Mouse (Mus musculus) left cerebral cortex, postnatal 14 days (tissue): Measurements from ENCODE around the gene Drd1. TPM values are rescaled to one million over a fixed set of nuclear protein-coding genes. Genes with fewer than 3 reads are reported as not detected.

Source experiments
- DNase-seq, 2 experiments: peaks; one replicate each; pipeline ENCODE4 v3.0.0; 2021 to 2022; ENCODE audit warnings: low spot score in 2 of 2, mixed read lengths in 1 of 2
- intact Hi-C: fragments of 180-260 bp; cut with DNase I; formaldehyde crosslinking; loops from one replicate; pipeline ENCODE4 v1.15.1; 2025
- total RNA-seq, 2 experiments: library from RNA; stranded (reverse); gene quantifications; 2 replicates each; pipeline ENCODE4 v1.2.3; 2021

Drd1 gene
- total RNA-seq, 2 experiments from 2014 or later, result 17.9 to 29.4 TPM

DNA sequence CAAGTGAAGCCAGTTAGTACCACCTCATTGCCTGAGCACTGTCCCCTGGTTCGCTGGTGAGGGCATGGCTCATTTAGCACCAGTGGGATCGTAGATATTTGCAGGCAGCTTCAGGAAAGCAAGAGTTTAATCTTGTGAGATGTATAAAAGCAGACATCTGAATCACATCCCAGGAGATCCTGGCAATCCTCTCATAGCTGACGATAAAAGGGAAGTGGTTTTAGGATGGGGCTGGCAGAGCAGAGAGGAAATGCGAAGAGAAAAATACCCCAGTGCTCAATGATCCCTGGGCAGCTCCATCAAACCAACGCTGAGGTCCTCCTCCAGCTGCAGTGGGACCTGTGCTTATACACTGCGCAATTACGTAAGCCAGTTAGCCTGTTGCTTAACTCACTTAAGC is 28.4 kb downstream of the Drd1 start:
- DNase-seq, result no peak
- intact Hi-C loops, result no loop called here

DNA sequence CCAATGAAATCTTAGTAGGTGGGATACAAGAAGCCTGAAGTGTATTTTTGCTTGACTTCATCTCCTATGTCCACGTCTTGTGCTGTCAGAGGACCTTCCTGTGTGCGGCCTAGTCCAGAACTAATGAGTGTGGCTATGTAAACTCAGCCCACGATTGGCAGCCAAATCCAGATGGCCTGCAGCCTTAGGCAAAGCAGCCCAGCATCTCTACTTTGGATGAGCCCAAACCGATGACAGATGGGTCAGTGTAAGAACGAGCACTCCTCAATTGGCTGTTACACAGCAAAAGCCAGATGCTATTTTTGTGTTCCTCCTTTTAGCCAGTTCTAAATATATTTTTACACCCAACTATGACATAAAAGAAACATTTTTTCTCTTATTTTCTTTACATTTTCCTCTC is 32.2 kb downstream of the Drd1 start:
- peak; percentile 35 to 48 for DNase-seq
- intact Hi-C loops, result no loop called here

- DNase-seq, result peak; percentile 15 to 38
Observed at GRCm38 (mm10) chr13:54008716-54009115, 46.8 kb downstream of the Drd1 start.

More at GRCm38 (mm10) chr13:54008716-54009115, 46.8 kb downstream of the Drd1 start:
- intact Hi-C loops, result no loop called here

Other genes with a start within 250 kb of the Drd1 start
- gene Sfxn1, start 16.2 kb upstream of the Drd1 start, total RNA-seq, result 10 to 100 TPM; 48.4 to 53.7 TPM
- 10 to 100 TPM; 12.8 to 13.4 TPM for gene Hrh2, start 136.4 kb upstream of the Drd1 start, total RNA-seq